8 mouse cellular contexts compared by ENCODE assay signal in genomic region chr12:81619302-81619701, GRCm38 (mm10). TPM values are rescaled to one million over a fixed set of nuclear protein-coding genes. Genes with fewer than 3 reads are reported as not detected.
DNase-seq lines count a peak whose midpoint lies in the region; ATAC-seq lines count a peak whose summit lies in the region.

No protein-coding gene starts in this region.

- no peak overlapping the region for H3K9ac ChIP-seq in kidney, embryonic 16.5 days (replicated peaks; ENCODE audit: low read length)
- H3K9ac ChIP-seq in liver, embryonic 11.5 days (ENCODE audit: low read depth, low read length), result no peak overlapping the region

- H3K27me3 ChIP-seq in kidney, embryonic 16.5 days (ENCODE audit: insufficient read depth, low read length), result no peaks in the 10 kb centered on the region
- no peaks in the 10 kb centered on the region; the same call in 1 of the 2 replicates for H3K27me3 ChIP-seq in liver, embryonic 11.5 days (replicated peaks; ENCODE audit: control insufficient read depth, insufficient read depth, low read length)

- ATAC-seq in kidney, embryonic 16.5 days (ENCODE audit: low FRiP score, low TSS enrichment), result peak; percentile 46; the same call in 1 of the 2 replicates
- ATAC-seq in liver, embryonic 11.5 days (replicated peaks; ENCODE audit: low FRiP score), result no peak

- no peak overlapping the region for H3K4me3 ChIP-seq in kidney, embryonic 16.5 days (ENCODE audit: low read length)
- no peak overlapping the region for H3K4me3 ChIP-seq in liver, embryonic 11.5 days (ENCODE audit: low read depth, low read length)

- no peak overlapping the region for H3K4me2 ChIP-seq in kidney, embryonic 16.5 days (replicated peaks; ENCODE audit: low read depth, low read length)
- no peak overlapping the region for H3K4me2 ChIP-seq in liver, embryonic 11.5 days

- H3K36me3 ChIP-seq in kidney, embryonic 16.5 days (ENCODE audit: insufficient read depth, low read length), result no peaks in the 10 kb centered on the region
- no peaks in the 10 kb centered on the region for H3K36me3 ChIP-seq in liver, embryonic 11.5 days (ENCODE audit: control insufficient read depth, insufficient read depth, low read length)

- no peaks in the 10 kb centered on the region for H3K4me1 ChIP-seq in kidney, embryonic 16.5 days (ENCODE audit: insufficient read depth, low read length)
- H3K4me1 ChIP-seq in liver, embryonic 11.5 days (replicated peaks; ENCODE audit: control insufficient read depth, insufficient read depth, low read length), result no peaks in the 10 kb centered on the region

- H3K9me3 ChIP-seq in kidney, embryonic 16.5 days (ENCODE audit: low read length), result no peaks in the 10 kb centered on the region
- H3K9me3 ChIP-seq in liver, embryonic 11.5 days (ENCODE audit: control insufficient read depth, low read length), result no peaks in the 10 kb centered on the region

- DNase-seq in ovary, postnatal 10 days (ENCODE audit: low spot score), result peak; percentile 38
- DNase-seq in ovary, adult 18-20 months (ENCODE audit: low spot score), result no peak
- peak; percentile 81 for DNase-seq in cerebellum, adult 11-12 months
- peak; percentile 53 to 81 for DNase-seq in frontal cortex, postnatal 14 days (ENCODE audit: low spot score in 2 of 2)
- DNase-seq in liver, embryonic 11.5 days (ENCODE audit: low spot score), result peak; percentile 37
- peak; percentile 48 for DNase-seq in ovary, postnatal 36 days (ENCODE audit: low spot score)
- peak; percentile 49 to 63 for DNase-seq in thymus, postnatal 36 days

- no peak overlapping the region for H3K27ac ChIP-seq in kidney, embryonic 16.5 days (ENCODE audit: low read length)
- H3K27ac ChIP-seq in liver, embryonic 11.5 days (ENCODE audit: low read depth, low read length), result no peak overlapping the region

- 14% methylated on average over 5 of the region's 5 CpGs for WGBS in kidney, embryonic 16.5 days
- 17% methylated on average over 5 of the region's 5 CpGs for WGBS in liver, embryonic 11.5 days

RNA-seq across cellular contexts. Expression of gene Ttc9, which starts 11.7 kb away (rescaled TPM):
- 1.0 and 1.8 TPM in 2 replicates for polyA plus RNA-seq in kidney, embryonic 16.5 days (2015; fragmentation: Nextera tagmentation; extraction: Ambion mirVana)
- polyA plus RNA-seq in liver, embryonic 11.5 days (2014; fragmentation: Nextera tagmentation; extraction: Ambion mirVana), result 0.56 and 0.58 TPM in 2 replicates

RNA-seq across cellular contexts. Expression of gene Med6, which starts 24.5 kb away (rescaled TPM):
- polyA plus RNA-seq in kidney, embryonic 16.5 days (2015; fragmentation: Nextera tagmentation; extraction: Ambion mirVana), result 60.8 and 63.9 TPM in 2 replicates
- 71.6 and 73.8 TPM in 2 replicates for polyA plus RNA-seq in liver, embryonic 11.5 days (2014; fragmentation: Nextera tagmentation; extraction: Ambion mirVana)

RNA-seq across cellular contexts. Expression of gene Adam21, which starts 51.0 kb away (rescaled TPM):
- polyA plus RNA-seq in kidney, embryonic 16.5 days (2015; fragmentation: Nextera tagmentation; extraction: Ambion mirVana), result 0.15 and 0.39 TPM in 2 replicates
- polyA plus RNA-seq in liver, embryonic 11.5 days (2014; fragmentation: Nextera tagmentation; extraction: Ambion mirVana), result 0.10 and 0.12 TPM in 2 replicates
